Mouse (Mus musculus) heart, postnatal 0 days (tissue): ENCODE results near the gene Arhgef12.

Experiments used
- CTCF ChIP-seq: IDR thresholded peaks from 2 replicates; pipeline ENCODE4 v1.5.1; 2016; ENCODE audit warnings: antibody characterized with exemption, control low read depth, low read depth
- EP300 ChIP-seq: IDR thresholded peaks from 2 replicates; pipeline ENCODE4 v1.6.1; 2016; ENCODE audit warnings: antibody characterized with exemption, low read depth

GRCm38 (mm10) chr9:43011061-43011460 is 96.0 kb downstream of the Arhgef12 start:
- no peak for TF ChIP-seq CTCF
- no peak for TF ChIP-seq EP300
